Mouse (Mus musculus) kidney, adult 11 months (tissue): ENCODE measurements around the gene Mrgprh.
A peak's percentile ranks its signal among the peaks of the same experiment; 100 is the strongest.

ENCODE experiments used
- DNase-seq: peaks from one replicate; pipeline ENCODE4 v3.0.0; 2022

Gene Mrgprh

DNA sequence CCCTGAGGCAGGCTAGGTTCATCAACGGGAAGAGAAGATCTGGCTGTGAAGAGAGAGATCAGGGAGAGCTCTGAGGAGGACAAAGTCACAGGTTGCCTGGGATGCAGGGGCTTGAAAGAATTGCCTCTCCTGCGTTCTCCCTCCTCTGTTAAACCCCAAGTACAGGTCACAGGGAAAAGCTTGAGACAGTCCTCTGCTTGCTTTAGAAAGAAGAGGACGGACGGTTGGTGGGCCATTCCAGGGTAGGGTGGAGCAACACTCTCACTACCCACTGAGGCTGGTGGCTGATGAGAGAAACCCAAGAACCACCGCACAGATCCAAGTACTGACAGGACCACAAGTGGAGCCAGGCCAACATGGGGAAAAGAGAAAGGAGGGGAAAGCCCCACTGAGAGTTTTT is at the start of gene Mrgprh:
Gene Mrgprh (plus strand): TSS at position 301 of the 400 bp plus-strand sequence.
- DNase-seq: no peak

DNA sequence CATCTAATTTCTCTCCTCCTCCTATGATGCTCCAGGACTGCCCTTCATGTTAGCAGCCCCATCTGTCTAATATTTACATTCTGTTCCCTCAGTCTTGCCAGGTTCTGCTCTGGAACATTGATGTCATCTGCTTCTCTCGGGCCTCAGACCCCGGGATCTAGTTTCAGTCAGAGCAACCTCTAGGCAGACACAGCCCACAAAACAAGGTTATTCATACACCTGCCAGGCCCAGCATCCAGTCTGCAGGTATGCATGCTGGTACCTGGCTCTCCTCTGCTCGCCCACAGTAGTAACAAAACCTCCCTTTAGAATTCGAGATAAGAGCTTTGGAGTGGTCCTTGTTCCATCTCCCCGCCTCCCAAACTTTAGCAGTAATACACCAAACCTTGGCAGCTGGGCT is 45.5 kb upstream of the Mrgprh start:
- DNase-seq: no peak

DNA sequence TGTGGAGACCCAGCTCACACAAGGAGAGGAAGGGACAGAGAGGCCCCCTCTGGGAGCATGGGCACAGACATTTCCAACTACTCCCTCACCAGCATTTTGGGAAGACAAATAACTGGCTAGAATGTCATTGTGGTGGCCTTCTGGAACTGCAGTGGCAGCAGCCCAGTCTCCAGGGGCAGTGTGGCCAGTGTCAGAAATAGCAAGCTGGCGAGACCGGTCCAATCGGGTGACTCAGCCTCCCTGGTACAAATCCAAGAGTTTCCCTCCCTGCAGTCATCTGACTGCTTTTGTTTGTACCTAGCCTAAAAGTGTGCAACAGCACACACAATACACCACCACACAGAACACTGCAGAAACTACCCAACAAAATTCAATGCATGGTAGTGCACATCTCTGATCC is 43.6 kb upstream of the Mrgprh start:
- DNase-seq: no peak

DNA sequence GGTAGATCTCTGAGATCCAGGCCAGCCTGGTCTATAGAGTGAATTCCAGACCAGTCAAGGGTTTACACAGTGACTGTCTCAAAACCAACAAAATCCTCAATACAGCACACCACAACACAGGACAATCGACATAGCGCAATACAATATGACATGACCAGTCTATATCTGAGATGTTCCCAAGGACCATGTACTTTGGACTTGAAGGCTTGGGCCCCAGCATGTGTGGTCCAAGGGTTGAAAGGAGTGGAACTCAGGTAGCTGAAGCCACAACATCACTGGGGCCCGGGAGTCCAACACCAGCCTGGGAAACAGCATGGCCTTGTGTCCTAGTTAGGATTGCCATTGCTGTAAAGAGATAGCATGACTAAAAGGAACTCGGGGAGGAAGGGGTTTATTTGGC is 43.2 kb upstream of the Mrgprh start:
- no peak for DNase-seq

DNA sequence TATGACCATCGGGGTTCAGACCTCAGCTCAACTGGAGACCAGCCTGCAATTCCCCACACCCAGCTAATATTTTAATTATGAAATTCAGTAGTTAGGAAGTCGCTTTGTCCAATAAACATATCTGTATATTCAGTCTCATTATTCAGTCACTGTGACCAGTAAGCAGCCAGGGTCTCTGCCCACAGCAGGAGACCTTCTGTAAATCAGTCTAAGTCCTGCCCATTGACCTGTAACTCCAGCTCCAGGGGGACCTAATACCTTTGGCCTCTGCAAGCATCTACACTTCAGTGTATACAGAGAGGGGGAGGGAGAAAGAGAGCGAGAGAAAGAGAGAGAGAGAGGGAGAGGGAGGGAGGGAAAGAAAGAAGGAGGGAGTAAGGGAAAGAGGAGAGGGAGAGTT is 41.5 kb upstream of the Mrgprh start:
- peak; percentile 66 for DNase-seq

DNA sequence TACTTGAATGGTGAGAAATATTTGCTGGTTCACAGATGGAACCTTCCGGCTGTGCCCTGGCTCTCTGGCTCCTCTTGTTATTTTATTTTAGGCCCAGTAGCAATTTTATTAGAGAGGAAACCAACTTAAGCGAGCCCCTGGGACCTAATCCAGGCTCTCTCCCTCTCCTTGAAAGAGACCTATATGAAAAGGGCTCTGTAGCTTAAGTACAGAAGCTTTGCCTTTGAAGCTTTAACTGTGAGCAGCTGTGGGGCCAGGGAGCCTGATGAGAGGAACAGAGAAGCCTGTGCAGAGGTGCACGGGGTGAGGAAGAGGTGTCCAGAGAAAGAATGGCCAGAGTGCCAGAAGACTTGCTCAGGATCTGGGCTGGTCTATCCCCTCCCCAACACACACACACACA is 41.0 kb upstream of the Mrgprh start:
- DNase-seq: no peak

DNA sequence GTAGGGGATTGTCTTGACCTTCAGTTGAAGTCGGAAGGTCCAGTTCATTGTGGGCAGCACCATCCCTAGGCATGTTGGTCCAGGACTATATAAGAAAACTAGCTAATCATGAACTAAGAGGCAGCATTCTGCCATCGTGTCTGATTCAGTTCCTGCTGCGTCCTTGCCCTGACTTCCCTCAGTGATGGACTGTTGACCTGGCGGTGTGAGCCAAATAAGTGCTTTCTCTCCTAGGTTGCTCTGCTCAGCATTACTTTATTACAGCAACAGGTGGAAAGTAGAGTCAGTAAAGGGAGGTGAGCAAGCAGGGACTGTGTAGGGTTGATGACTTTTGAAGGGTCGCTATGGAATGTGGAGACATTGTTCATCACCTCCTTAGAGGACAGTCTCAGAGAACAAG is 40.1 kb upstream of the Mrgprh start:
- peak; percentile 53 for DNase-seq

DNA sequence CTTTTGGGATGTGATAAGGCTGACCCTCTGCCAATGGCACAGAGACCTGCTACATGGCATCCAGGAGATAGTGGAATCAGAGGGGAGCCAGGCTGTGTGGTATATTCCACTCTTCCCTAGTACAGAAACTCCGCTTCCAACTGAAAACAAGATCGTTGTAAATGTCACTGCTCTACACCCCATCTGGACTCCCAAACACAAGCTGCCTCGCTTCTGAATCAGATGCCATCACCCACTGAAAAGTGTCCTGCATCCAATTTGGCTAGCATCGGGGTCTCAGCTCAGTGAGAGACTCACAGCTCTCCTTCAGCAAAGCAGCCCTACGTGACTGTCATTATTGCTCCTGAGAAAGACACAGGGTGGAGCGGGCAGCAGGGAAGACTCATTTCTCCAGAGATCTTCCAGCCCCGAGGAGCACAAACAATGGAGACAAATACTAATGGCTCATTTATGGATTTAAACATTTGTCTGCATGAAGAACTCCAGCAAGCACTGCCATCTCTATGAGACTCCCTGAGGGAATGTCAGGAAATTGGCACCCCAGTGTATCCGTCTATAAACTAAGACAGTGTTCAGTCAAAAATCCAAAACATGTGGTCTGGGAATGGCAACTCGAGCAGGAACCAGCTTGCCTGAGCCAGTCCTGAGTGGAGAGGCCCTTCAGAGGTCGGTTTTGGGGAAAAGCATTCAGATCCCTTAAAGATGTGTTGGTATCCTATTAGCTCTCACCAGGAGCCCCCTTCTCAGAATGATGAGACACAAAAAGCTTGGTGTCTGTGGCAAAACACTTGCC is 36.2 kb upstream of the Mrgprh start:
- no peak for DNase-seq

DNA sequence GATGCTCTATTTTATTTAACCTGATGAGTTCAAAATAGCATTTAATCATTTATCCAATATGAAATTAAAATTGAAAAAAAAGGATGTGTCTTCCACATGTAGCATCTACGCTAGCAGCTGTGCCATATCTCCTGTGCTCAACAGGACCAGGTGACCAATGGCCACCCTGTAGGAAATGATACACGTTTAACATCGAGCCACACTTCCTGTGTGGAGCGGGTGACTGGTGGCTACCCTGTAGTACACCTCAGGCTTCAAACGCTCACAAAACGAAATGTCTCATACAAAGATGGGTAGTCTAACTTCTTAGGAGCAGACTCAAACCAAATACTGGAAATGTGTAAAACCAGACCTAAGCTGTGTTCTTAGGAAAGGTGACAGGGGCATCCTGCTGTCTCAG is 32.0 kb upstream of the Mrgprh start:
- DNase-seq: no peak

DNA sequence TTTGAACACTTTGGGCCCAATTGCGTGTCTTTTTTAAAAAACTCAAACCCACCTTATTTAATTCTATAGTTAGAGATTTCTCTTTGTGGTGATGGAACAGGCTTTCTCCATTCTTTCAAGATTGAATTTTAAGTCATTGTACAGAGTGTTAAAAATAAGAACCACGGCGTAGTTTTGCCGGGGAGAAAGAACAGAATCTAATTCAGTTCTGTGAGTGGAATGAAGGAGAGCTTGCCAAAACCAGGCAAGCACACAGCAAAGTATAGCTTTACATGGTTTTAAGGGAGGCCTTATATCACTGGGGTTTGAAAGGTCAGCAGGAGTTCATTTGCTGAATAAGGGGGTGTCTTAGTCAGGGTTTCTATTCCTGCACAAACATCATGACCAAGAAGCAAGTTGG is 31.3 kb upstream of the Mrgprh start:
- DNase-seq: no peak

DNA sequence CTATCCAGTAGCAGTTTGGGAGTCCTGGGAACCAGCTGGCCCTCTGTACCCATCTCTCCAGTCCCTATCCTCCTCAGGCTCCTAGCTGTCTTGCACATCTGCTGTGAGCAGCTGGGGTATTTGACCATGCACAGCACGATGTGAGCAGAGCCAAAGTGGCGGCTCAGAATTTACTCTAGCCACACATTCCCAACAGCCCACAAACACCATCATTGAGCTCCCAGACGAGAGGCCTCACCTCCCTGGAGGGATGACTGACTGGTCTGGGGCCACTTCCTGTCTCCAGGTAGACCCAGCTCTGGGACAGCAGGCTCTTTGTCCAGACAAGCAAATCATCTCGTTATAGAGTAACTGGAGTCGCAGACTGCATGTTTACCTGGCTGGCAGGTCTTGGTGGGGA is 30.0 kb upstream of the Mrgprh start:
- DNase-seq: no peak

DNA sequence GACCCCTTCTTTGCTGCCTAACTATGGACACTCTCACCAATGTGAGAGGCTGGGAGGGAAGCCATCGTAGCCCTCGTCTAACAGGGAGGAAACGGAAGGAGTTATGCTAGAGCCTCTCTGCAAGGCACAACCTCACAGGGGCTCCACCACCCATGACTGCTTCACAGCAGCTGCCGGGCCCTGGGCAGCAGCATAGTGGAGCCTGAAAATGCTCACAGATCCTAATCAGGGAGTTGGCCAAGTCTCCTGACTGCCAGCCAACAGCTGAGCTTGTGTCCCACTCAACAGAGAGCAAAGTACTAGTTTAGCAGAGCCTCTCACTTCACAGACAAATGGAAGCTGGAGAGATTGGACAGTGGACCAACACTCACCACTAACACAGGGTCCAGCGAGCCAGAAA is 29.4 kb upstream of the Mrgprh start:
- DNase-seq: peak; percentile 69

DNA sequence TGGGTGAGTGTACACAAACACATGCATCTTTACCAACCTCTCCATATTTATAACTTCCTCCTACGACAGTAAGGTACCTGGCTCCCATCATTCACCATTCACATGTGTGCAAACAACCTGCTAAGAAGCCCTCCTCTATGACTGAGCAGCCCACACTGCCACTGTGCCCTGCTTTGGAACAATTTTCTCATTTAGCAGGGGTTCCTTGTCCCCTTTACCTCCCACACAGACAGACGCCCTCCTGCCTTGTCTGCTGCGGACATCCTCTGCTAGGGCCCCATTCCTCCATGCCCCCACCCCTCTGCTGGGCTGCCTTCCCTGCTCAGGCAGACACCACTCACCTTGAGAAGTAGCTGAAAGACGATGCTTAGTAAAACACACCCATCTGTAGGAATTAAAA is 28.1 kb upstream of the Mrgprh start:
- DNase-seq: no peak

DNA sequence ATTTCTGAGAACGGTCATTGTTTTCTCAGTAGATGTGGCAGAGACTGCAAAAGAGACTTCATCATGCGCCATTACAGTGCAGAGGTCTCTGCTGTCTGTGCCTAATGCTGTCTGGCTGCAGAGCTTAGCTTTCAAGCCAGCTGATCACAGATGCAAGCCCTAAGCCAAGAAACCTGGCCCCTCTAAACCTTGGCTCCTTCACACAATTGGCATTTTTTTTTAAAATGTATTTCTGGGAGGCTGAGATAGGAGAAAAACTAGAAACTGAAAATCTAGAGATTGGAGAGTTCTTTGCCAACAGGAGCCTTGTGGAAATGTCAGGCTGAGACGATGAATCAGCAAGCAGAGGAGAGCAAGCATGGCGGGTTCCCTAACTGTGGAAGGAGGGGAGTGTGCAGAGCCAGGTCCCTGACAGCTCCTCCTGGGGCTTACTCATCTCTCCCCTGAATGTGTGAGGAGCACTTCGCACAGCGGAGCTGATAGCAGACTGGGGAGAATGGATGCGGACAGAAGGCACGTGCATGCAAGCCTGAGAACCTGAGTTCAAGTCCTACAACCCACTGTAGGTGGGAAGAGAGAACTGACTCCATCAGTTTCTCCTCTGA is 26.0 kb upstream of the Mrgprh start:
- no peak for DNase-seq

DNA sequence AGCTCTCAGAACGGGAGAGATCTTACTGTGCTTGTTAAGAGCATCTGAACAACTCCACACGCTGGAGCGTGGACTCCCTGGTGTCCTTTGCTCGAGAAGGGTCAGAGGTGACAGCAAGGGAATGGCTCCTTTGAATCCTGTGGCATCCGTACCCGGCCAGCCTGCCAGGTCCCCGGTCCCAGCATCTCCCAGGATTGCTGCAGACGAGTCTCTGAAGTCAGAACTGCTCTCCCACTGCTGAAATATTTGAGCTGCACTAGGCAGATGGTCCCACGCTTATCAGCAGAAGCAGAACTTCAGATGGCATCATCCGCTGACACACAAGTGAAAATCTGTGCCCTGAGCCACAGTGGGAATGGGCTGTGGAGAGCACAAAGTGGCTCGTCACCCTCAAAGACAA is 24.1 kb upstream of the Mrgprh start:
- no peak for DNase-seq

DNA sequence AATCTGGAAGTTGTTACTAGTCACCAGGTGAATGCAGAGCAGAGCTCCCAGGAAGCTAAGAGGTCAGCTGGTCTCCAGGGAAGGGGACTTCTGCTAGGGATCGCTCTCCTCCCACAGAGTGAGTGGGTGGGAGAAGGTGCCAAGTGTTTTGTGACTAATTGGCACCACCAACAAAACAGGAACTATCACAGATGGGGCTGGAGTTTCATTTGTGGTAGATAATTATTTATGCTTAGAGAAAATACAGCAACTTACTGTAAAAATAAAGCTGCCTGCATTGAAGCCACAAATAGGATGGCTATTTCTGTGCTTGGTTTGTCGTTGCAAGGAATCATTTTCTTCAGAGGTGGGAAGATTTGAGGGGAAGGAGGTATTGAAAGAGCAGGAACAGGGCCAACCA is 22.0 kb upstream of the Mrgprh start:
- DNase-seq: no peak

DNA sequence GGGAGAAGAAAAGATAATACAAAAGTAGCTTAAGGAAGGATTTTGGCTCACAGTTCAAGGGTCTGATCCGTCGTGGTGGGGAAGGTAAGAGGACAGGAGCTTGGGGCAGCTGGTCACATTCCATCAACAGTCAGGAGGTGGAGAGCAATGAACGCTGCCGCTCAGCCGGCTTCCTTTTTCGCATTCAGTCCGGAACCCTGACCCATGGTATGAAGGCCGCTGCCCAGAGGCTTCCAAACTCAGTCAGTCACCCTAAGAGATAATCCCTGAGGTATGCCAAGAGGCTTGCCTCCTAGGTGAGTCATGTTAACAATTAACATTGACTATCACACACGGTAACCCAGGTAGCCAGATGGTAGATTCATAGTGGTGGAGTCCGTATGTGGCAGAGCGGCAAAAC is 21.4 kb upstream of the Mrgprh start:
- DNase-seq: peak; percentile 42

DNA sequence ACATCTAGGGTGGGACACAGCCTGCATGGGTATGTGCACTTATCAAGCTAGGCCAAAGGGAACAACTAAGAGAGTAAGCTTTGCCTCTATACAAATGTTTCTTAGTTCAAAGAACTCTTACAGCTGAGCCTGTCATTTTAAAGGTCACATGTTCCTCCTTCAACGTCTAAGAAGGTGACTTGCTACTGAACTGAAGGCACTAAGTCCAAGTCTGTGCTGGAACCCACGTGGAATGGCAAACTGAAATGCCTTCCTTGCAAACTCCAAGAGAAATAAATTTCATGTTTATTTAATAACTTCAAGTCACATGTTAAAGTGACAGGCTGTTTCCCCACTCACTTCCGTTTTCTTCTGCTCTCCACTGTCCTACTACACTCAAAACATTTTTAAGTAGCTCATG is 18.4 kb upstream of the Mrgprh start:
- DNase-seq: no peak

DNA sequence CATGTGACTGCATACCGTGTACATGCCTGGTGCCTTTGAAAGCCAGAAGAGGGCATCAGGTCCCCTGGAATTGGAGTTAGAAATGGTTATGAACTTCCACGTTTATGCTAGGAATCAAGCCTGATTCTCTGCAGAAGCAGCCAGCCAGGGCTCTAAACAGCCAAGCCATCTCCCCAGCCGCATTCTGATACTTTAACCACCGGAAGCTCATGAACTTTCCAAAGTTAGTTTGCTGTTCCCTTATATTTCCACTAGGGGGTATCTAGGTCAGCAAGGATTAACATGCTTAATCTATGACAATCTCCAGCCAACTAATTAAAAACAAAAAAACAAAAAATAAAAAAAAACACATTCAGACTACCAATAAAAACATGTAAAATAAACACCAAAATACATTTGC is 17.8 kb upstream of the Mrgprh start:
- DNase-seq: no peak

DNA sequence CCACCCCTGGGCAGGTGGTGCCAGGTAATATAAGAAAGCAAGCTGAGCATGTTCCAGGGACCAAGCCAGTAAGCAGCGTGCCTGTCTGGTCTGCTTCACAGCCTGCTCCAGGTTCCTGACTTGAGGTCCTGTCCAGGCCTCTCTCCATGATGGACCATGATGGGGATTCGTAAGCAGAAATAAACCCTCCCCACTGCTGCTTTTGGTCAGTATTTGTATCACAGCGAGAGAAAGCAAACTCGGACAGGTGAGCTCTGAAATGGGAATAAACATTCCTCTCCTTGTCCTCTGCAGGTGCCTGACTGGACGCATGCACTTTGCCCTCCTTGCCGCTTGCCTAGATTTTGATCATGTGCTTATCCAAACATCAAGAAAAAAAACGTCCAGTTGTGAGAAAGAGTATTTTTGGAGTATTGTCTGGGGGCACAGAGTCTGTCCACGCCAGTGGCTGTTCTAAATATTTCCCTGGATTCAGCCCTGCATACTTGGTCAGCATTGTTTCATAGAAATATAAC is 16.8 kb upstream of the Mrgprh start:
- peak; percentile 46 for DNase-seq

DNA sequence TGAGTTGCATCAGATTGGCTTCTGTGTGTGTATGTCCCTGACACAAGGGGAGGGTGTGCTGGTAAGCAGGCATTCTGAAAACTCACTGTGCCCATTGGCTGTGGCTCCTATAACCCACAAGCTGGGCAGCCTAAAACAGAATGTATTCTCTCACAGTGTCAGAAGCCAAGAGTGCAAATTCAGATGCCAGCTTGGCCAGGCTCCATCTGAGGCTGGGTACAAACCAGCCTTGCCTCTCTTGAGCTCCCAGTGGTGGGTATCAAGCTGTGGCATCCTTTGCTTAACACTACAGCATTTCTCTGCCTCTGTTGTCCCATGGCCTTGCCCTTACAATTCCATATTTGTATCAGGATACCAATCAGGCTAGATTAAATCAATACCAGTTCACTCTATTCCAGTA is 11.7 kb upstream of the Mrgprh start:
- no peak for DNase-seq

DNA sequence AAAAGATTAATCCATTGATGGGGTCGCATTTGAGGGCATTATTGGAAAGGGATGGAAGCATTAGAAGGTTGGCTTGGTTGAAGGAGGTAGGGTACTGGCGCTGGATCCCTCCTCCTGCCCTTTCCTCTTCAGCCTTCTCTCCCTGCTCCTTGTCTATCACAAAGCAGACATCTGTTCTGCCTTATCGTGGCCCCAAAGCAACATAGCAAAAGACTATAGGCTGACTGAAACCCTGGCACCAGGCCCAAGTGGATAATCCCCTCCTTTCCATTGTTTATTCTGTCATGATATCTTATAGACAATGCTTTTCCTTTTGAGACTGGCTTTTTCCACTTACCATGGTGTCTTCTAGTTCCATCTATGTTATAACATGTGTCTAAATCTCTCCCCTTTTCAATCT is 10.4 kb upstream of the Mrgprh start:
- DNase-seq: no peak

DNA sequence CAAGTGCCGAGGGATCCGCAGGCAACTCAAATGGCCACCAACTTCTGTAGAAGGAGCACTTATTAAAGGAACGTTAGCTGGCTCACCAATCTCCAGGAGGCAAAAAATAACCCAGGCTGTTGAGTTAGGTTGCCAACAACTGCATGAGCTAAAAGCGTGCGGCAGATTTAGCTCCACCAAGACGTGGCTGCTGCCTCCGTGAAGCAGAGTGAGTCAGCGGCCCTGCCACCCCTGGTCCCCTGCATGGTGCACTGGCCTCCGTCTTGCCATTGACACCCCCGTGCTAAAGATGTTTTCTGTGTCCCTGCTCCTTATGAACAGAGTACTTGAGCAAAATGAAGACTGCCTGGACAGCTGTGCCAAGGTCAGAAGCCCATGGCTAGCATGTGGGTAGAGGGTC is 9.0 kb upstream of the Mrgprh start:
- DNase-seq: no peak

DNA sequence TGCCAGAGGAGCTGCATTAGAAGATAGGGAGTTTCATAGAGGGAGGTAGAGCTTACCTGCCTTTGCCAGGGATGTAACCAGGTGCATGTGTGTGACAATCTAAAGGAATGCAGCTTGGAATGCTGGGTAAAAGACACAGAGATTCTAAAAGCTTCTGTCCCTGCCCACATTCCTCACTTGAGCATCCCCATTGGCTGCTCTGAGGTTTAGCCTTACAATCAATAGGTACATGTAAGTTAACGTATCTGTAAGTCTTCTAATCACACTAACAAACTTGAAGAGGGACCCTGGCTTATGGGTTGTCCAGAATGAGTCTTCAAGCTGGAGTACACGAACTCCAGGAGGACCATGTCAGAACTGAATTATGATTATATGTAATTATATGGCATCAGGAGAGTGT is 7.8 kb upstream of the Mrgprh start, which contains the start of gene Mas1:
Gene Mas1 (minus strand): TSS at position 101 of the 400 bp plus-strand sequence.
- DNase-seq: no peak

DNA sequence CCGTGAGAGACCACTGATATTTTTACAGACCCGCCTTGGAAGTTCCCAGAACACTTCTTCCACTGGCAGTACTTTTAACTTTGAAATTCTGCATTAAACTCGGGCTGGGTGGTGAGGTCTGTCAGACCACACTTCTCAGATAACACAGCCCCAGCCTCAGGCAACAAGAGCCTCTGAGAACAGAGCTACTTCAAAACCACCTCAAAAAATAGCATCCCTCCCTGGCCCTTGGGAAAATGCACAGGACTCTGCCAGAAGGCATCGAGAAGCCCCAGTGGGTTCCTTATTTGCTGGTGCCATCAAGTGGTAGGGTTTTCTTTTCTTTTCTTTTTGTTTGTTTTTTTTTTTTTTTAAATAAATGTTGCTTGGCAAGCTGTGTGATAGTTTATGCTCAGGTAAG is 7.2 kb upstream of the Mrgprh start:
- no peak for DNase-seq
